Mouse (Mus musculus) liver, embryonic 12.5 days (tissue): ENCODE results near the gene Harbi1. TPM values are rescaled to one million over a fixed set of nuclear protein-coding genes. Genes with fewer than 3 reads are reported as not detected.

Experiments
- ATAC-seq: fragments of 200-750 bp; cut with Nextera tagmentation; 2 replicates; pipeline ENCODE4 v1.8.0; 2017; ENCODE audit warnings: moderate number of reproducible peaks, mild to moderate bottlenecking, moderate library complexity
- H3K27ac ChIP-seq: fragments of 300-500 bp; sonication (generic); 2 replicates; pipeline ENCODE4 v1.5.1; 2016; ENCODE audit warnings: mild to moderate bottlenecking
- H3K27me3 ChIP-seq: fragments of 300-500 bp; sonication (generic); replicated peaks from 2 replicates; pipeline ENCODE4 v1.6.1; 2016; ENCODE audit warnings: mild to moderate bottlenecking, moderate library complexity
- H3K36me3 ChIP-seq: fragments of 300-500 bp; sonication (generic); 2 replicates; pipeline ENCODE4 v1.6.1; 2016; ENCODE audit warnings: mild to moderate bottlenecking, moderate library complexity
- H3K4me1 ChIP-seq: fragments of 300-500 bp; sonication (generic); 2 replicates; pipeline ENCODE4 v1.6.1; 2016
- H3K4me2 ChIP-seq: fragments of 300-500 bp; sonication (generic); 2 replicates; pipeline ENCODE4 v1.6.1; 2016; ENCODE audit warnings: mild to moderate bottlenecking, moderate library complexity
- H3K4me3 ChIP-seq: fragments of 300-500 bp; sonication (generic); 2 replicates; pipeline ENCODE4 v1.5.1; 2016; ENCODE audit warnings: mild to moderate bottlenecking, moderate library complexity
- H3K9ac ChIP-seq: fragments of 300-500 bp; sonication (generic); 2 replicates; pipeline ENCODE4 v1.6.1; 2016; ENCODE audit warnings: mild to moderate bottlenecking, moderate library complexity
- H3K9me3 ChIP-seq: fragments of 300-500 bp; sonication (generic); replicated peaks from 2 replicates; pipeline ENCODE4 v1.6.1; 2016; ENCODE audit warnings: mild to moderate bottlenecking, moderate library complexity
- WGBS: fragments of 180-500 bp; shearing (Covaris S2); methylation state at CpG from one replicate; pipeline ENCODE4 v1.1.7; 2016; ENCODE audit not compliant: insufficient replicate concordance; 5-methylcytosine and 5-hydroxymethylcytosine counted together
- polyA plus RNA-seq: library from polyadenylated mRNA; unstranded; fragments of >200 nt; fragmentation: Nextera tagmentation; extraction: Ambion mirVana; gene quantifications from 2 replicates; pipeline ENCODE4 v1.2.1, GENCODE M21; 2016

Gene Harbi1
- polyA plus RNA-seq = 8.4 and 10.6 TPM in 2 replicates

- H3K4me2 ChIP-seq = peak within 1 kb of the TSS; percentile 87
- peak; percentile 99 for ATAC-seq
- H3K36me3 ChIP-seq = peaks cover 3% of the 10 kb centered on the region; the same call in 1 of the 2 replicates
- peak within 1 kb of the TSS; percentile 97 for H3K4me3 ChIP-seq
- H3K9ac ChIP-seq = peak within 1 kb of the TSS; percentile 83
- H3K4me1 ChIP-seq = peaks cover 24% of the 10 kb centered on the region
- H3K27me3 ChIP-seq = no peaks in the 10 kb centered on the region
- H3K9me3 ChIP-seq = no peaks in the 10 kb centered on the region
- WGBS = under 1% methylated on average over 66 of the region's 66 CpGs
- peak within 1 kb of the TSS; percentile 89 for H3K27ac ChIP-seq
Measured at GRCm38 (mm10) chr2:91710272-91711234, at the start of gene Harbi1, which contains the start of gene Atg13. TSS of gene Harbi1 (plus strand) at chr2:91710852. TSS of gene Atg13 (minus strand) at chr2:91710576.

GRCm38 (mm10) chr2:91660981-91661380 lies 49.7 kb upstream of the Harbi1 start:
- Histone ChIP-seq H3K27ac (no peak overlapping the region), H3K4me2 (no peak overlapping the region), H3K4me3 (no peak overlapping the region), H3K36me3 (peaks cover 92% of the 10 kb centered on the region), H3K4me1 (no peaks in the 10 kb centered on the region), H3K9ac (no peak overlapping the region), H3K27me3 (no peaks in the 10 kb centered on the region), H3K9me3 (no peaks in the 10 kb centered on the region)
- ATAC-seq = no peak
- 80% methylated on average over 6 of the region's 6 CpGs for WGBS

- no peaks in the 10 kb centered on the region for H3K9me3 ChIP-seq
- H3K27me3 ChIP-seq = no peaks in the 10 kb centered on the region
- H3K4me1 ChIP-seq = no peaks in the 10 kb centered on the region
- no peak overlapping the region for H3K27ac ChIP-seq
- no peak overlapping the region for H3K4me2 ChIP-seq
- peaks cover 90% of the 10 kb centered on the region for H3K36me3 ChIP-seq
- H3K9ac ChIP-seq = no peak overlapping the region
- no peak for ATAC-seq
- no peak overlapping the region for H3K4me3 ChIP-seq
Measured at GRCm38 (mm10) chr2:91664780-91665179, 45.9 kb upstream of the Harbi1 start.

GRCm38 (mm10) chr2:91666386-91666910 lies 44.2 kb upstream of the Harbi1 start:
- 88% methylated on average over 6 of the region's 6 CpGs for WGBS
- no peak overlapping the region for H3K27ac ChIP-seq
- no peak overlapping the region for H3K9ac ChIP-seq
- no peak overlapping the region for H3K4me3 ChIP-seq
- no peaks in the 10 kb centered on the region for H3K9me3 ChIP-seq
- H3K27me3 ChIP-seq = no peaks in the 10 kb centered on the region
- ATAC-seq = no peak
- H3K4me1 ChIP-seq = no peaks in the 10 kb centered on the region
- no peak overlapping the region for H3K4me2 ChIP-seq
- H3K36me3 ChIP-seq = peaks cover 92% of the 10 kb centered on the region

- H3K9me3 ChIP-seq = no peaks in the 10 kb centered on the region
- no peak overlapping the region for H3K4me2 ChIP-seq
- 71% methylated on average over 2 of the region's 2 CpGs for WGBS
- H3K36me3 ChIP-seq = peaks cover 91% of the 10 kb centered on the region
- no peaks in the 10 kb centered on the region for H3K4me1 ChIP-seq
- ATAC-seq = no peak
- H3K9ac ChIP-seq = no peak overlapping the region
- no peak overlapping the region for H3K4me3 ChIP-seq
- H3K27ac ChIP-seq = no peak overlapping the region
- H3K27me3 ChIP-seq = no peaks in the 10 kb centered on the region
Measured at GRCm38 (mm10) chr2:91667747-91668146, 42.9 kb upstream of the Harbi1 start.

- WGBS = 84% methylated on average over 8 of the region's 8 CpGs
- Histone ChIP-seq H3K4me1 (no peaks in the 10 kb centered on the region), H3K36me3 (peaks cover 88% of the 10 kb centered on the region), H3K9ac (no peak overlapping the region), H3K4me3 (no peak overlapping the region), H3K9me3 (no peaks in the 10 kb centered on the region), H3K4me2 (no peak overlapping the region), H3K27me3 (no peaks in the 10 kb centered on the region), H3K27ac (no peak overlapping the region)
- no peak for ATAC-seq
Measured at GRCm38 (mm10) chr2:91669326-91669725, 41.3 kb upstream of the Harbi1 start.

- Histone ChIP-seq H3K36me3 (peaks cover 88% of the 10 kb centered on the region), H3K4me1 (no peaks in the 10 kb centered on the region), H3K4me3 (no peak overlapping the region), H3K4me2 (no peak overlapping the region), H3K27me3 (no peaks in the 10 kb centered on the region), H3K27ac (no peak overlapping the region), H3K9ac (no peak overlapping the region), H3K9me3 (no peaks in the 10 kb centered on the region)
- 74% methylated on average over 6 of the region's 6 CpGs for WGBS
- no peak for ATAC-seq
Measured at GRCm38 (mm10) chr2:91670038-91670437, 40.6 kb upstream of the Harbi1 start.

- no peaks in the 10 kb centered on the region for H3K27me3 ChIP-seq
- H3K9ac ChIP-seq = no peak overlapping the region
- ATAC-seq = no peak
- H3K4me1 ChIP-seq = no peaks in the 10 kb centered on the region
- no peak overlapping the region for H3K4me3 ChIP-seq
- H3K36me3 ChIP-seq = peaks cover 93% of the 10 kb centered on the region
- no peaks in the 10 kb centered on the region for H3K9me3 ChIP-seq
- 86% methylated on average over 2 of the region's 2 CpGs for WGBS
- no peak overlapping the region for H3K4me2 ChIP-seq
- no peak overlapping the region for H3K27ac ChIP-seq
Measured at GRCm38 (mm10) chr2:91673587-91673986, 37.1 kb upstream of the Harbi1 start.

GRCm38 (mm10) chr2:91674895-91675294 lies 35.8 kb upstream of the Harbi1 start:
- Histone ChIP-seq H3K36me3 (peaks cover 93% of the 10 kb centered on the region), H3K9me3 (no peaks in the 10 kb centered on the region), H3K9ac (no peak overlapping the region), H3K27ac (no peak overlapping the region), H3K27me3 (no peaks in the 10 kb centered on the region), H3K4me3 (no peak overlapping the region), H3K4me2 (no peak overlapping the region), H3K4me1 (no peaks in the 10 kb centered on the region)
- WGBS = 90% methylated on average over 5 of the region's 5 CpGs
- ATAC-seq = no peak

- Histone ChIP-seq H3K4me3 (no peak overlapping the region), H3K9me3 (no peaks in the 10 kb centered on the region), H3K4me1 (no peaks in the 10 kb centered on the region), H3K36me3 (peaks cover 93% of the 10 kb centered on the region), H3K27ac (no peak overlapping the region), H3K27me3 (no peaks in the 10 kb centered on the region), H3K4me2 (no peak overlapping the region), H3K9ac (no peak overlapping the region)
- ATAC-seq = no peak
- 57% methylated on average over 2 of the region's 2 CpGs for WGBS
Measured at GRCm38 (mm10) chr2:91676420-91676819, 34.2 kb upstream of the Harbi1 start.

- Histone ChIP-seq H3K4me3 (no peak overlapping the region), H3K27ac (no peak overlapping the region), H3K9me3 (no peaks in the 10 kb centered on the region), H3K27me3 (no peaks in the 10 kb centered on the region), H3K4me1 (no peaks in the 10 kb centered on the region), H3K36me3 (peaks cover 93% of the 10 kb centered on the region), H3K4me2 (no peak overlapping the region), H3K9ac (no peak overlapping the region)
- no peak for ATAC-seq
Measured at GRCm38 (mm10) chr2:91676961-91677360, 33.7 kb upstream of the Harbi1 start.

- Histone ChIP-seq H3K9ac (no peak overlapping the region), H3K4me3 (no peak overlapping the region), H3K36me3 (peaks cover 80% of the 10 kb centered on the region), H3K27me3 (no peaks in the 10 kb centered on the region), H3K4me2 (no peak overlapping the region), H3K4me1 (no peaks in the 10 kb centered on the region), H3K9me3 (no peaks in the 10 kb centered on the region), H3K27ac (no peak overlapping the region)
- WGBS = 38% methylated on average over 4 of the region's 4 CpGs
- ATAC-seq = peak; percentile 51
Measured at GRCm38 (mm10) chr2:91682850-91683249, 27.8 kb upstream of the Harbi1 start.
